Mouse (Mus musculus) stomach, postnatal 0 days (tissue): ENCODE data around the gene Hspa12b. TPM values are rescaled to one million over a fixed set of nuclear protein-coding genes. Genes with fewer than 3 reads are reported as not detected.

ENCODE experiments used
- ATAC-seq: fragments of 200-750 bp; cut with Nextera tagmentation; 2 replicates; pipeline ENCODE4 v1.8.0; 2017; ENCODE audit not compliant: low FRiP score, low TSS enrichment
- DNase-seq: peaks from one replicate; pipeline ENCODE4 v3.0.0-alpha.2; 2016; ENCODE audit warnings: low spot score
- H3K27ac ChIP-seq: fragments of 300-500 bp; sonication (generic); replicated peaks from 2 replicates; pipeline ENCODE4 v1.5.1; 2014; ENCODE audit warnings: mild to moderate bottlenecking, control low read depth
- H3K27me3 ChIP-seq: fragments of 300-500 bp; sonication (generic); 2 replicates; pipeline ENCODE4 v1.6.1; 2014; ENCODE audit warnings: low read length; ENCODE audit not compliant: control insufficient read depth, insufficient read depth
- H3K36me3 ChIP-seq: fragments of 300-500 bp; sonication (generic); 2 replicates; pipeline ENCODE4 v1.6.1; 2014; ENCODE audit warnings: low read length, mixed read lengths; ENCODE audit not compliant: control insufficient read depth, insufficient read depth
- H3K4me1 ChIP-seq: fragments of 300-500 bp; sonication (generic); replicated peaks from 2 replicates; pipeline ENCODE4 v1.6.1; 2014; ENCODE audit warnings: antibody characterized with exemption; ENCODE audit not compliant: control insufficient read depth, insufficient read depth
- H3K4me2 ChIP-seq: fragments of 300-500 bp; sonication (generic); replicated peaks from 2 replicates; pipeline ENCODE4 v1.6.1; 2014; ENCODE audit warnings: low read depth, mild to moderate bottlenecking, control low read depth, moderate library complexity
- H3K4me3 ChIP-seq: fragments of 300-500 bp; sonication (generic); 2 replicates; pipeline ENCODE4 v1.5.1; 2014; ENCODE audit warnings: low read depth, low read length, control low read depth
- H3K9ac ChIP-seq: fragments of 300-500 bp; sonication (generic); 2 replicates; pipeline ENCODE4 v1.6.1; 2014; ENCODE audit warnings: mild to moderate bottlenecking, low read length, control low read depth, mixed read lengths
- H3K9me3 ChIP-seq: fragments of 300-500 bp; sonication (generic); 2 replicates; pipeline ENCODE4 v1.6.1; 2016; ENCODE audit warnings: low read length; ENCODE audit not compliant: control insufficient read depth
- CTCF ChIP-seq: IDR thresholded peaks from 2 replicates; pipeline ENCODE4 v1.5.1; 2016; ENCODE audit warnings: antibody characterized with exemption, low read depth, mild to moderate bottlenecking, moderate library complexity
- EP300 ChIP-seq: optimal IDR thresholded peaks from 2 replicates; pipeline ENCODE3; 2016; ENCODE audit warnings: antibody characterized with exemption
- WGBS: fragments of 180-500 bp; shearing (Covaris S2); extraction: QIAGEN DNeasy Blood & Tissue Kit; methylation state at CpG from one replicate; pipeline ENCODE4 v1.1.7; 2014; 5-methylcytosine and 5-hydroxymethylcytosine counted together
- polyA plus RNA-seq: library from polyadenylated mRNA; unstranded; fragments of >200 nt; fragmentation: Nextera tagmentation; extraction: Ambion mirVana; gene quantifications from 2 replicates; pipeline ENCODE4 v1.2.1, GENCODE M21; 2015

Hspa12b gene
- polyA plus RNA-seq, 1 experiment from 2014 or later, result 4.2 TPM

- WGBS, result 61% methylated on average over 3 of the region's 3 CpGs
- H3K36me3 ChIP-seq, result no peaks in the 10 kb centered on the region
- H3K9me3 ChIP-seq, result no peaks in the 10 kb centered on the region
- H3K27ac ChIP-seq, result no peak overlapping the region
- no peak overlapping the region for H3K9ac ChIP-seq
- TF ChIP-seq EP300 (no peak), CTCF (no peak)
- peak; percentile 48; the same call in 1 of the 2 replicates for ATAC-seq
- no peak for DNase-seq
- H3K4me2 ChIP-seq, result no peak overlapping the region
- no peak overlapping the region for H3K4me3 ChIP-seq
- H3K27me3 ChIP-seq, result no peaks in the 10 kb centered on the region
- H3K4me1 ChIP-seq, result no peaks in the 10 kb centered on the region
Measured at GRCm38 (mm10) chr2:131090852-131091251, 36.2 kb upstream of the Hspa12b start.

GRCm38 (mm10) chr2:131093577-131093976 is 33.5 kb upstream of the Hspa12b start:
- DNase-seq, result no peak
- 90% methylated on average over 5 of the region's 5 CpGs for WGBS
- H3K27me3 ChIP-seq, result no peaks in the 10 kb centered on the region
- no peaks in the 10 kb centered on the region for H3K9me3 ChIP-seq
- no peak for ATAC-seq
- TF ChIP-seq EP300 (no peak), CTCF (no peak)
- H3K27ac ChIP-seq, result no peak overlapping the region
- H3K4me2 ChIP-seq, result no peak overlapping the region
- 0 out of 2 replicates have a peak, but pooled peaks cover 4% of the 10 kb centered on the region for H3K4me1 ChIP-seq
- no peaks in the 10 kb centered on the region for H3K36me3 ChIP-seq
- no peak overlapping the region for H3K9ac ChIP-seq
- no peak overlapping the region for H3K4me3 ChIP-seq

GRCm38 (mm10) chr2:131094823-131095222 is 32.3 kb upstream of the Hspa12b start:
- peak; percentile 95 for TF ChIP-seq CTCF
- TF ChIP-seq EP300, result no peak
- DNase-seq, result peak; percentile 83
- Histone ChIP-seq H3K4me3 (no peak overlapping the region), H3K9me3 (no peaks in the 10 kb centered on the region), H3K27ac (no peak overlapping the region), H3K9ac (no peak overlapping the region), H3K27me3 (no peaks in the 10 kb centered on the region), H3K4me1 (0 out of 2 replicates have a peak, but pooled peaks cover 4% of the 10 kb centered on the region), H3K36me3 (no peaks in the 10 kb centered on the region), H3K4me2 (no peak overlapping the region)
- 0% methylated on average over 1 of the region's 1 CpGs for WGBS
- ATAC-seq, result peak; percentile 44; the same call in 1 of the 2 replicates

- Histone ChIP-seq H3K9me3 (no peaks in the 10 kb centered on the region), H3K4me1 (0 out of 2 replicates have a peak, but pooled peaks cover 4% of the 10 kb centered on the region), H3K27ac (peak overlapping the region; percentile 79), H3K36me3 (no peaks in the 10 kb centered on the region), H3K9ac (peak overlapping the region; percentile 27; the same call in 1 of the 2 replicates), H3K27me3 (no peaks in the 10 kb centered on the region), H3K4me3 (no peak overlapping the region), H3K4me2 (peak overlapping the region; percentile 29; the same call in 1 of the 2 replicates)
- no peak for TF ChIP-seq CTCF
- TF ChIP-seq EP300, result no peak
- 4% methylated on average over 9 of the region's 9 CpGs for WGBS
- DNase-seq, result peak; percentile 71
- peak; percentile 88 for ATAC-seq
Measured at GRCm38 (mm10) chr2:131096101-131096795, 30.8 kb upstream of the Hspa12b start.

- Histone ChIP-seq H3K27me3 (no peaks in the 10 kb centered on the region), H3K36me3 (no peaks in the 10 kb centered on the region), H3K4me3 (no peak overlapping the region), H3K27ac (no peak overlapping the region), H3K4me2 (no peak overlapping the region), H3K4me1 (0 out of 2 replicates have a peak, but pooled peaks cover 4% of the 10 kb centered on the region), H3K9me3 (no peaks in the 10 kb centered on the region), H3K9ac (no peak overlapping the region)
- TF ChIP-seq EP300, result no peak
- TF ChIP-seq CTCF, result no peak
- WGBS, result 73% methylated on average over 4 of the region's 4 CpGs
- DNase-seq (no peak), ATAC-seq (no peak)
Measured at GRCm38 (mm10) chr2:131097087-131097486, 30.0 kb upstream of the Hspa12b start.

- Histone ChIP-seq H3K9ac (no peak overlapping the region), H3K4me2 (no peak overlapping the region), H3K27ac (no peak overlapping the region), H3K9me3 (no peaks in the 10 kb centered on the region), H3K4me3 (no peak overlapping the region), H3K36me3 (no peaks in the 10 kb centered on the region), H3K4me1 (no peaks in the 10 kb centered on the region), H3K27me3 (no peaks in the 10 kb centered on the region)
- DNase-seq (no peak), ATAC-seq (no peak)
- TF ChIP-seq EP300, result no peak
- no peak for TF ChIP-seq CTCF
- 65% methylated on average over 3 of the region's 3 CpGs for WGBS
Measured at GRCm38 (mm10) chr2:131101530-131101929, 25.6 kb upstream of the Hspa12b start.
